Mouse (Mus musculus) liver, embryonic 14.5 days (tissue): Measurements from ENCODE around the gene Ifna6.
"Not testable (repeated sequence)": the region's sequence is repeated elsewhere in the genome, so short reads cannot be mapped to it uniquely, and the experiment has no call there.

Experiments
- CTCF ChIP-seq: IDR thresholded peaks from 2 replicates; pipeline ENCODE4 v1.5.1; 2016; ENCODE audit warnings: antibody characterized with exemption, low read depth, control low read depth
- EP300 ChIP-seq: IDR thresholded peaks from 2 replicates; pipeline ENCODE4 v1.6.1; 2016; ENCODE audit warnings: antibody characterized with exemption, low read depth

- TF ChIP-seq CTCF, EP300: not testable (repeated sequence)
Measured at GRCm38 (mm10) chr4:88827116-88827515, at the start of gene Ifna6.
